Mouse (Mus musculus): ENCODE results near the gene Rasl10b. TPM values are rescaled to one million over a fixed set of nuclear protein-coding genes. Genes with fewer than 3 reads are reported as not detected.

The Rasl10b gene
- polyA plus RNA-seq (2014; fragmentation: Nextera tagmentation; extraction: Ambion mirVana) = 3.0 and 4.6 TPM in 2 replicates

GRCm38 (mm10) chr11:83409087-83409754 is at the start of gene Rasl10b:
TSS of gene Rasl10b (plus strand) at chr11:83409137.
- Histone ChIP-seq H3K27ac (ENCODE audit: low read depth, low read length) (no peak within 1 kb of the TSS), H3K27me3 (ENCODE audit: control insufficient read depth, insufficient read depth, low read length) (no peaks in the 10 kb centered on the region)
- ATAC-seq (ENCODE audit: low FRiP score) = peak; percentile 82

GRCm38 (mm10) chr11:83364656-83365055 is 44.3 kb upstream of the Rasl10b start:
- H3K27me3 ChIP-seq (ENCODE audit: control insufficient read depth, insufficient read depth, low read length) = no peaks in the 10 kb centered on the region
- 97% methylated on average over 6 of the region's 6 CpGs for WGBS
- H3K9ac ChIP-seq (ENCODE audit: low read length) = no peak overlapping the region
- H3K4me1 ChIP-seq (ENCODE audit: control insufficient read depth, insufficient read depth, low read length) = no peaks in the 10 kb centered on the region
- no peak overlapping the region for H3K4me3 ChIP-seq (ENCODE audit: low read depth, low read length)
- DNase-seq (ENCODE audit: low spot score, missing footprints) = no peak
- no peaks in the 10 kb centered on the region for H3K9me3 ChIP-seq (ENCODE audit: control insufficient read depth, low read length)
- no peak overlapping the region for H3K27ac ChIP-seq (ENCODE audit: low read depth, low read length)
- ATAC-seq (ENCODE audit: low FRiP score) = no peak
- no peak overlapping the region for H3K4me2 ChIP-seq
- H3K36me3 ChIP-seq (ENCODE audit: control insufficient read depth, insufficient read depth, low read length) = peaks cover 13% of the 10 kb centered on the region

More at GRCm38 (mm10) chr11:83409087-83409754, at the start of gene Rasl10b:
- DNase-seq (ENCODE audit: low spot score, missing footprints) = peak; percentile 95
- under 1% methylated on average over 41 of the region's 44 CpGs for WGBS
- Histone ChIP-seq H3K36me3 (ENCODE audit: control insufficient read depth, insufficient read depth, low read length) (no peaks in the 10 kb centered on the region), H3K9me3 (ENCODE audit: control insufficient read depth, low read length) (no peaks in the 10 kb centered on the region), H3K4me1 (ENCODE audit: control insufficient read depth, insufficient read depth, low read length) (peaks cover 9% of the 10 kb centered on the region), H3K9ac (ENCODE audit: low read length) (peak within 1 kb of the TSS; percentile 84), H3K4me2 (peak within 1 kb of the TSS; percentile 65), H3K4me3 (ENCODE audit: low read depth, low read length) (peak within 1 kb of the TSS; percentile 87)

GRCm38 (mm10) chr11:83371267-83371666 is 37.7 kb upstream of the Rasl10b start:
- H3K9me3 ChIP-seq (ENCODE audit: control insufficient read depth, low read length) = no peaks in the 10 kb centered on the region
- no peak overlapping the region for H3K27ac ChIP-seq (ENCODE audit: low read depth, low read length)
- ATAC-seq (ENCODE audit: low FRiP score) = no peak
- no peaks in the 10 kb centered on the region for H3K27me3 ChIP-seq (ENCODE audit: control insufficient read depth, insufficient read depth, low read length)
- H3K9ac ChIP-seq (ENCODE audit: low read length) = no peak overlapping the region
- H3K4me2 ChIP-seq = no peak overlapping the region
- H3K4me1 ChIP-seq (ENCODE audit: control insufficient read depth, insufficient read depth, low read length) = no peaks in the 10 kb centered on the region
- H3K36me3 ChIP-seq (ENCODE audit: control insufficient read depth, insufficient read depth, low read length) = peaks cover 14% of the 10 kb centered on the region
- DNase-seq (ENCODE audit: low spot score, missing footprints) = no peak
- 85% methylated on average over 4 of the region's 4 CpGs for WGBS
- H3K4me3 ChIP-seq (ENCODE audit: low read depth, low read length) = no peak overlapping the region

- ATAC-seq (ENCODE audit: low FRiP score) = no peak
- WGBS = 89% methylated on average over 7 of the region's 7 CpGs
- Histone ChIP-seq H3K4me1 (ENCODE audit: control insufficient read depth, insufficient read depth, low read length) (no peaks in the 10 kb centered on the region), H3K4me2 (no peak overlapping the region), H3K27me3 (ENCODE audit: control insufficient read depth, insufficient read depth, low read length) (no peaks in the 10 kb centered on the region), H3K4me3 (ENCODE audit: low read depth, low read length) (no peak overlapping the region), H3K36me3 (ENCODE audit: control insufficient read depth, insufficient read depth, low read length) (no peaks in the 10 kb centered on the region), H3K9ac (ENCODE audit: low read length) (no peak overlapping the region), H3K9me3 (ENCODE audit: control insufficient read depth, low read length) (no peaks in the 10 kb centered on the region), H3K27ac (ENCODE audit: low read depth, low read length) (no peak overlapping the region)
- no peak for DNase-seq (ENCODE audit: low spot score, missing footprints)
These were observed 29.1 kb upstream of the Rasl10b start for GRCm38 (mm10) chr11:83379745-83380341.

GRCm38 (mm10) chr11:83382876-83383531 is 25.9 kb upstream of the Rasl10b start:
- no peaks in the 10 kb centered on the region for H3K9me3 ChIP-seq (ENCODE audit: control insufficient read depth, low read length)
- DNase-seq (ENCODE audit: low spot score, missing footprints) (no peak), ATAC-seq (ENCODE audit: low FRiP score) (no peak)
- 83% methylated on average over 9 of the region's 9 CpGs for WGBS
- H3K4me2 ChIP-seq = no peak overlapping the region
- no peak overlapping the region for H3K4me3 ChIP-seq (ENCODE audit: low read depth, low read length)
- no peak overlapping the region for H3K9ac ChIP-seq (ENCODE audit: low read length)
- H3K27ac ChIP-seq (ENCODE audit: low read depth, low read length) = no peak overlapping the region
- no peaks in the 10 kb centered on the region for H3K4me1 ChIP-seq (ENCODE audit: control insufficient read depth, insufficient read depth, low read length)
- H3K36me3 ChIP-seq (ENCODE audit: control insufficient read depth, insufficient read depth, low read length) = no peaks in the 10 kb centered on the region
- H3K27me3 ChIP-seq (ENCODE audit: control insufficient read depth, insufficient read depth, low read length) = no peaks in the 10 kb centered on the region

GRCm38 (mm10) chr11:83383532-83383887 is 25.4 kb upstream of the Rasl10b start:
- DNase-seq (ENCODE audit: low spot score, missing footprints) = no peak
- Histone ChIP-seq H3K27me3 (ENCODE audit: control insufficient read depth, insufficient read depth, low read length) (no peaks in the 10 kb centered on the region), H3K27ac (ENCODE audit: low read depth, low read length) (no peak overlapping the region), H3K9me3 (ENCODE audit: control insufficient read depth, low read length) (no peaks in the 10 kb centered on the region), H3K4me3 (ENCODE audit: low read depth, low read length) (no peak overlapping the region), H3K9ac (ENCODE audit: low read length) (no peak overlapping the region), H3K4me1 (ENCODE audit: control insufficient read depth, insufficient read depth, low read length) (no peaks in the 10 kb centered on the region), H3K4me2 (no peak overlapping the region), H3K36me3 (ENCODE audit: control insufficient read depth, insufficient read depth, low read length) (no peaks in the 10 kb centered on the region)
- no peak for ATAC-seq (ENCODE audit: low FRiP score)
- WGBS = 88% methylated on average over 1 of the region's 1 CpGs

- H3K27ac ChIP-seq (ENCODE audit: low read depth, low read length) = no peak overlapping the region
- peaks cover 7% of the 10 kb centered on the region for H3K36me3 ChIP-seq (ENCODE audit: control insufficient read depth, insufficient read depth, low read length)
- ATAC-seq (ENCODE audit: low FRiP score) = no peak
- H3K4me2 ChIP-seq = no peak overlapping the region
- DNase-seq (ENCODE audit: low spot score, missing footprints) = no peak
- H3K27me3 ChIP-seq (ENCODE audit: control insufficient read depth, insufficient read depth, low read length) = no peaks in the 10 kb centered on the region
- H3K9ac ChIP-seq (ENCODE audit: low read length) = no peak overlapping the region
- H3K9me3 ChIP-seq (ENCODE audit: control insufficient read depth, low read length) = no peaks in the 10 kb centered on the region
- no peak overlapping the region for H3K4me3 ChIP-seq (ENCODE audit: low read depth, low read length)
- WGBS = 90% methylated on average over 4 of the region's 4 CpGs
- peaks cover 11% of the 10 kb centered on the region for H3K4me1 ChIP-seq (ENCODE audit: control insufficient read depth, insufficient read depth, low read length)
These were observed 15.9 kb upstream of the Rasl10b start for GRCm38 (mm10) chr11:83393062-83393461.

- ATAC-seq (ENCODE audit: low FRiP score) = no peak
These were observed 14.0 kb upstream of the Rasl10b start for GRCm38 (mm10) chr11:83394802-83395439.

GRCm38 (mm10) chr11:83397626-83398025 is 11.3 kb upstream of the Rasl10b start:
- ATAC-seq (ENCODE audit: low FRiP score) (no peak), DNase-seq (ENCODE audit: low spot score, missing footprints) (no peak)
- Histone ChIP-seq H3K9ac (ENCODE audit: low read length) (no peak overlapping the region), H3K9me3 (ENCODE audit: control insufficient read depth, low read length) (no peaks in the 10 kb centered on the region), H3K4me1 (ENCODE audit: control insufficient read depth, insufficient read depth, low read length) (peaks cover 11% of the 10 kb centered on the region), H3K27ac (ENCODE audit: low read depth, low read length) (no peak overlapping the region), H3K4me3 (ENCODE audit: low read depth, low read length) (no peak overlapping the region), H3K36me3 (ENCODE audit: control insufficient read depth, insufficient read depth, low read length) (peaks cover 12% of the 10 kb centered on the region), H3K4me2 (no peak overlapping the region), H3K27me3 (ENCODE audit: control insufficient read depth, insufficient read depth, low read length) (no peaks in the 10 kb centered on the region)
- 89% methylated on average over 7 of the region's 7 CpGs for WGBS

More at GRCm38 (mm10) chr11:83394802-83395439, 14.0 kb upstream of the Rasl10b start:
- Histone ChIP-seq H3K27me3 (ENCODE audit: control insufficient read depth, insufficient read depth, low read length) (no peaks in the 10 kb centered on the region), H3K27ac (ENCODE audit: low read depth, low read length) (no peak overlapping the region), H3K4me2 (no peak overlapping the region), H3K36me3 (ENCODE audit: control insufficient read depth, insufficient read depth, low read length) (peaks cover 10% of the 10 kb centered on the region), H3K4me3 (ENCODE audit: low read depth, low read length) (no peak overlapping the region), H3K4me1 (ENCODE audit: control insufficient read depth, insufficient read depth, low read length) (peaks cover 11% of the 10 kb centered on the region), H3K9ac (ENCODE audit: low read length) (no peak overlapping the region), H3K9me3 (ENCODE audit: control insufficient read depth, low read length) (no peaks in the 10 kb centered on the region)
- WGBS = 28% methylated on average over 6 of the region's 6 CpGs
- no peak for DNase-seq (ENCODE audit: low spot score, missing footprints)

All from midbrain, embryonic 11.5 days (tissue).